17 mouse cellular contexts compared by ENCODE assay signal in the genomic region with DNA sequence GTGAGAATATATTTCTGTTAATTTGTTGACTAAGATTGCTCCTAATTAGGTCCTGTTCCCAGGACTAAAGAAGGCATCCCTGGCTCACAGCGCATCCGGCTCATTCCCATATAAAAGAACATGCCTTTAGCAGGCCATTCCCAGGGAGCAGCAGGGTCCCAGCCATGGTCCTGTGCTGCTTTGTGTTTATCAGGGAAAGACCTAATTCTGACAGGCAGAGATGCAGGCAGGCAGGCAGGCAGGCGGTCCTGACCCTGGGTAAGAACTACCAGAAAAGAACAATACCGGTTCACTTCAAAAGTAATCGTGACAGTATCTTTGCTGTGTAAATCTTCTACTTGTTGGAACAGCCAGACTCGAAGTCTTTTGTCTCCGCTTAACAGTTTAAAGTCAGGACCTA.
DNase-seq lines count a peak whose midpoint lies in the region; ATAC-seq lines count a peak whose summit lies in the region.
"Had no signal": no experiment of that assay in that cellular context is flagged by ENCODE, and none has a peak within 500 bp of the region (broad histone marks: within the 10 kb centered on the region; RNA-seq: fewer than 3 reads in every experiment).

No protein-coding gene starts in this region.

- no peaks in the 10 kb centered on the region for H3K36me3 ChIP-seq in forebrain, embryonic 12.5 days (replicated peaks)
- no peaks in the 10 kb centered on the region for H3K36me3 ChIP-seq in forebrain, embryonic 15.5 days
- H3K36me3 ChIP-seq in midbrain, embryonic 10.5 days, result no peaks in the 10 kb centered on the region
- no peaks in the 10 kb centered on the region for H3K36me3 ChIP-seq in stomach, embryonic 15.5 days
- H3K36me3 ChIP-seq: limb, embryonic 12.5 days had no signal

- no peaks in the 10 kb centered on the region for H3K9me3 ChIP-seq in forebrain, embryonic 12.5 days
- H3K9me3 ChIP-seq in forebrain, embryonic 15.5 days, result no peaks in the 10 kb centered on the region
- peaks cover 17% of the 10 kb centered on the region for H3K9me3 ChIP-seq in midbrain, embryonic 10.5 days (replicated peaks)
- H3K9me3 ChIP-seq in stomach, embryonic 15.5 days, result no peaks in the 10 kb centered on the region

- 16% methylated on average over 7 of the region's 7 CpGs for WGBS in forebrain, embryonic 12.5 days
- WGBS in forebrain, embryonic 15.5 days, result 20% methylated on average over 7 of the region's 7 CpGs
- 18% methylated on average over 7 of the region's 7 CpGs for WGBS in midbrain, embryonic 10.5 days
- WGBS in stomach, embryonic 15.5 days, result 47% methylated on average over 7 of the region's 7 CpGs

- 0 out of 2 replicates have a peak overlapping the region, but pooled peaks have one; percentile 42 for H3K27ac ChIP-seq in forebrain, embryonic 12.5 days
- H3K27ac ChIP-seq in forebrain, embryonic 15.5 days (replicated peaks), result no peak overlapping the region
- H3K27ac ChIP-seq in midbrain, embryonic 10.5 days (replicated peaks), result peak overlapping the region; percentile 76
- H3K27ac ChIP-seq in stomach, embryonic 15.5 days, result peak overlapping the region; percentile 31; the same call in 1 of the 2 replicates
- H3K27ac ChIP-seq: limb, embryonic 12.5 days; liver, embryonic 14.5 days had no signal

- peaks cover 31% of the 10 kb centered on the region for H3K4me1 ChIP-seq in forebrain, embryonic 12.5 days
- H3K4me1 ChIP-seq in forebrain, embryonic 15.5 days, result 0 out of 2 replicates have a peak, but pooled peaks cover 3% of the 10 kb centered on the region
- peaks cover 32% of the 10 kb centered on the region for H3K4me1 ChIP-seq in midbrain, embryonic 10.5 days
- H3K4me1 ChIP-seq in stomach, embryonic 15.5 days, result peaks cover 14% of the 10 kb centered on the region

- 0 out of 2 replicates have a peak, but pooled peaks have one; percentile 46 for ATAC-seq in forebrain, embryonic 12.5 days (ENCODE audit: low FRiP score)
- ATAC-seq in forebrain, embryonic 15.5 days (replicated peaks), result no peak
- no peak for ATAC-seq in stomach, embryonic 15.5 days (ENCODE audit: insufficient read depth, low FRiP score, low read depth)
- ATAC-seq in erythroid progenitor cell, adult 5-6 weeks (replicated peaks; ENCODE audit: low FRiP score, poor library complexity, severe bottlenecking), result no peak
- ATAC-seq: hindbrain, embryonic 16.5 days had no signal

- peaks cover 8% of the 10 kb centered on the region for H3K27me3 ChIP-seq in forebrain, embryonic 12.5 days
- H3K27me3 ChIP-seq in forebrain, embryonic 15.5 days, result no peaks in the 10 kb centered on the region
- no peaks in the 10 kb centered on the region; the same call in 1 of the 2 replicates for H3K27me3 ChIP-seq in midbrain, embryonic 10.5 days (ENCODE audit: low read depth, poor library complexity, severe bottlenecking)
- no peaks in the 10 kb centered on the region for H3K27me3 ChIP-seq in stomach, embryonic 15.5 days (replicated peaks)
- H3K27me3 ChIP-seq: limb, embryonic 12.5 days had no signal

- no peak overlapping the region for H3K4me3 ChIP-seq in forebrain, embryonic 12.5 days (replicated peaks)
- H3K4me3 ChIP-seq in forebrain, embryonic 15.5 days, result no peak overlapping the region
- no peak overlapping the region for H3K4me3 ChIP-seq in midbrain, embryonic 10.5 days
- no peak overlapping the region for H3K4me3 ChIP-seq in stomach, embryonic 15.5 days (replicated peaks)
- H3K4me3 ChIP-seq: limb, embryonic 12.5 days had no signal

- DNase-seq in retina, embryonic 14.5 days (ENCODE audit: low spot score), result peak; percentile 55
- no peak for DNase-seq in retina, postnatal 1 day
- peak; percentile 56 for DNase-seq in midbrain, embryonic 10.5 days (ENCODE audit: low spot score)
- DNase-seq in kidney, postnatal 4 days, result no peak
- DNase-seq: adrenal gland, adult 2 months; cerebellum, adult 2 months; kidney, adult 2 months; kidney, postnatal 25 days; lung, postnatal 10 days; right cerebral cortex, adult 18-20 months had no signal

- H3K9ac ChIP-seq in forebrain, embryonic 12.5 days, result no peak overlapping the region
- no peak overlapping the region for H3K9ac ChIP-seq in forebrain, embryonic 15.5 days (replicated peaks)
- no peak overlapping the region for H3K9ac ChIP-seq in stomach, embryonic 15.5 days
- H3K9ac ChIP-seq: limb, embryonic 12.5 days; liver, embryonic 14.5 days had no signal

- no peak overlapping the region for H3K4me2 ChIP-seq in forebrain, embryonic 12.5 days
- H3K4me2 ChIP-seq in forebrain, embryonic 15.5 days (replicated peaks), result no peak overlapping the region
- no peak overlapping the region for H3K4me2 ChIP-seq in stomach, embryonic 15.5 days
- H3K4me2 ChIP-seq: limb, embryonic 12.5 days had no signal

Comparison
In these comparisons a context has a peak if more than half of its experiments do, and no peak if none do; other contexts are left out.
1. DNase-seq: peak in retina, embryonic 14.5 days (single experiment) and midbrain, embryonic 10.5 days (single experiment); none in retina, postnatal 1 day (single experiment) and kidney, postnatal 4 days (0 of 2).